Mouse (Mus musculus): ENCODE data around the gene A630095N17Rik.

DNA sequence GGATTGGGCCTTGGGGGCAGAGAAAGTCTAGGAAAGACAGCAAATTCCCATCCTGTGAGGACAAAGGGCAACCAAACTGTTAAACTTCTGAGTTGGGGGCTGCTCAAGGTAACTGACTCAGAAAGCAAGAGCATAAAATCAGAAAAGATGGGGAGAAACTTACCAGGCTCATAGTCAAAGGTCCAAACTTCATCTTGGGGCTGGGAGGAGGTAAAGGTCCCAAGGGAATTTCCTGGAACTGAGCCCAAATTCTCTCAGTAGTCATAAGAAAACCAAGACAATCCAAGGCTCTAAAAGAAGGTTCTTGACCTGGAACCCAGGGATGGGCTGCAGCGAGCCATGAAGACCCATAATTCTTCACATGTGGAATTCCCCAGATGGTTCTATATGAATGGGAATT is 30.7 kb downstream of the A630095N17Rik start:
- TF ChIP-seq CTCF (IDR thresholded peaks at IDR 0.05; ENCODE audit: borderline replicate concordance, insufficient read depth, low read depth, low read length) (no peak), POLR2A (IDR thresholded peaks at IDR 0.05; ENCODE audit: borderline replicate concordance, insufficient read depth, low read length) (no peak)
